Mouse (Mus musculus): ENCODE data around the gene A930018P22Rik. TPM values are rescaled to one million over a fixed set of nuclear protein-coding genes. Genes with fewer than 3 reads are reported as not detected.
"Not testable (repeated sequence)": the region's sequence is repeated elsewhere in the genome, so short reads cannot be mapped to it uniquely, and the experiment has no call there.

Gene A930018P22Rik
- not detected for total RNA-seq (2021)

DNA sequence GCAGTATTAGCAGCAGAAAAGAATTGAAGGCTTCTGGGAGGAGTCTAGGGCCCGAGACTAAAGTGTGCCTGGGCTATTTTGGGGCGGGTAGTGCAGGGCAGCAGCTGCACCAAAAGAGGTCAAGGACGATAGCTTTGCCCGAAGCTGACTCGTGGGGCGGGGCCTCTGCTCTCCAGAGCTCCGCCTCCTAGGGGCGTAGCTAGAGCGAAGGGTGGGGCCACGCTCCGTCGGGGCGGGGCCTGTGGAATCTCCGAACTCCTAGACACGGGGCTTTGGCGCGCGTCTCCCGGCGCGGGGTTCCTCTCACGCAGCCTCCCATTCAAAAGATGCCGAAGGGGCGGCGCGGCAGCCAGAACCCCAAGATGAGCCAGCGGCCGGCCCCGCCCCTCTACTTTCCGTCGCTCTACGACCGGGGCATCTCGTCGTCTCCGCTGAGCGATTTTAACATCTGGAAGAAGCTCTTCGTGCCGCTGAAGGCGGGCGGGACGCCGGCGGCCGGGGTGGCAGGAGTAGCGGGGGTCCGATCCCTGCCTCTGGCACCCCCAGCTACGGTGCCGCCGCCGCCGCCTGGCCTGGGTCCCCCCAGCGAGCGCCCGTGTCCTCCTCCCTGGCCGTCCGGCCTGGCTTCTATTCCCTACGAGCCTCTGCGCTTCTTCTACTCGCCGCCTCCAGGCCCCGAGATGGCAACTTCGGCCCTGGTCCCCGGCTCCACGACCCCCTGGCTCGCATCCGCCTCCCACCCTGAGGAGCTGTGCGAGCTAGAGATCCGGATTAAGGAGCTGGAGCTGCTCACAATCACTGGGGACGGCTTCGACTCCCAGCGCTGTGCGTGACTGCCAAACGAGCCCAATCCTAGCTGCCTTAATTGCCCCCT, at the start of gene A930018P22Rik:
Gene A930018P22Rik (plus strand): TSS at position 265 of the 874 bp plus-strand sequence.
- intact Hi-C loops (cut with DNase I), result no loop called here
- DNase-seq, result peak; percentile 89

DNA sequence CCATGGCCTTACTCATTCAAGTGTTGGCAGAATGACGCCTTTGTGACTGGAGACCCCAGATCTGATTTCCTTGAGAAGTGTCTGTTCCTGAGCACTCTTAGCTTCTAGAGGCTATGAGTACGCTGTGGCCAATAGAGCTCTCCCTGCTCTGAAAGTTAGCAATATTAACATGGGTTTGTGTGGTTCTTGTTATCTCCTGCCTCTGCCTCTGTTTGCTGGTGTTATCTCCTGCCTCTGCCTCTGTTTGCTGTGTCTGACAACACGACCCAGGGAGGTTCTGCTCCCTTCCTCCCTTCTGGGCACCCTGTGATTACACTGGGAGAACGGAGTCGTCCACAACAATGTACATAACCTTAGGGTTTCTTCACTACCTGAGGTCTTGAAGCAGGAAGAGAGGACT, 44.3 kb upstream of the A930018P22Rik start:
- DNase-seq; intact Hi-C loops (cut with DNase I): not testable (repeated sequence)

DNA sequence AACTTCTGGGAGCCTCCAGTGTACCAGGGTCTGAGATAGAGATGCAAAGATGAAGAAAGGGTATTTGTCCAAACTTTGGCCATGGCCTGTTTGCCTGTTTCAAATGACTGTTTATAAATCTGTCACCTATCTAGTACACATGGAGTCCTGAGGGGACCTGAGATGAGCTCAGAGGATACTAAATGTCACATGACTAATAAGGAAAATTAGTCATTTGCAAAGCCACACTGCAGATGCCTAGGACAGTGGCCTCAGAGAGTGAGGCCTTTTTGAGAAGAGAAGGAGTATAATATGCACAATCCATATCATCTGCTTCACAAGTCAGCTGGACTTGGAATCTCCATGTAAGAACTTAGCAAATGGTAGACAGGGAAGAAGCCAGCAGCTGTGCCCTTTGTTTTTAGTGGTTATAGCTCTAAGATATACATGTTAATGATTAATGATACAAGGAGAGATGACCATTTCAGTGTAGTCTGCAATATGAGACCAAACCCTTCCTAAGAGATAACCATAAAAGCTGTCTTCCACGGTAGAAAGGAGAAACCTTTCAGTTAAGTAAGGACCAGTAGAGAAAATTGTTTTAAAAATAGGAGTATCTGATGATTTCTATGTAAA, 41.0 kb upstream of the A930018P22Rik start:
- DNase-seq, result not testable (repeated sequence)
- intact Hi-C loops (cut with DNase I), result loop anchor here (2.0 kb wide), 1 partner anchor 37 kb away; no protein-coding TSS in a partner anchor

DNA sequence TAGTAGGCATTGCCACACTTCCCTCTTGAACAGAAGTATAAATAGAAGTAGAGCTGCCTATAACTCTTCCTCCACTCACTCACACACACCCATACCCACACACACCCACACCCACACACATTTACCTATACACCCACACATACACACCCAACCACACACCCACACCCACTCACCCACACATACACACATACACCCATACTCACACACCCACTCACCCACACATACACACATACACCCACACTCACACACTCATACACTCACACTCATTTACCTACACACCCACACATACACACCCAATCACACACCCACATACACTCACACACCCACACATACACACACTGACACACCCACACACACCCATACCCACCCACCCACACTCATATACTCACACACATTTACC, 40.1 kb upstream of the A930018P22Rik start:
- no peak for DNase-seq
- intact Hi-C loops (cut with DNase I), result loop anchor here (2.0 kb wide), 1 partner anchor 36 kb away; no protein-coding TSS in a partner anchor

DNA sequence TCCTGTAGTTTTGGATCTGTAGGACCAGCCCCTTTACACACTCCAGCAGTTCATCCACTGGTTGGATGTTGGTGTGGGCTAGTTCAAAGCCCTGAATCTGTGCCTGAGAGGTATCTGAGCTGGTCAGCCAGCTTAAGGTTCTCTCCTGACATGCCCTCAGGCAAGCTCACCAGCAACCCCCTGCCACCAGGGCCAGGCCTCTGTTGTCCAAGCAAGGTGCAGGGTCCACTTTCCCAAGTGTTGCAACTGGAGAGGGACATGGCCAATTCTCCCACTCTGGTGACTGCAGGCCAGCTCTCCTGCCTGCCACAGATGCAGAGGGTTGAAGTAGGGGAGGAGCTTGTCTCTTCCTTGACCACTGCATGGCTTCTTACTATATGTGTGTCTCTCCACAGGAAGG, 38.5 kb upstream of the A930018P22Rik start:
- DNase-seq; intact Hi-C loops (cut with DNase I): not testable (repeated sequence)

DNA sequence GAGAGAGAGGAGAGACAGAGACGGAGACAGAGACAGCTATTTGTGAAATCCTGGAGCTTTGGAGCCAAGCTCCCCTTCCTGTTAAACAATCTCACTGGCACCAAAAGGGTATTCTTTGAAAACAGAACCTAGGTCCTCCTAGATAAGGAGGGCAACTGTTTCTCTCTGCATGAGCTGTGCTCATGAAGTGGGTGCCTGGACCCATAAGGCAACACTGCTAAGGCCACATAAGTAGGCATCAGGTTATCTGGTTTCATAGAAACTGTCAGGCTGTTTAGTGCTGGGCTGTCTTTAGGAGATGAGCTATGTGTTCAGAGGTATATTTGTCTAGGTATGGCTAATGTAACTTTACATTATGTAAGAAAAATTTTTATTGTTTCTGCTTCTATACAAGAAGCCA, 35.0 kb upstream of the A930018P22Rik start:
- DNase-seq; intact Hi-C loops (cut with DNase I): not testable (repeated sequence)

DNA sequence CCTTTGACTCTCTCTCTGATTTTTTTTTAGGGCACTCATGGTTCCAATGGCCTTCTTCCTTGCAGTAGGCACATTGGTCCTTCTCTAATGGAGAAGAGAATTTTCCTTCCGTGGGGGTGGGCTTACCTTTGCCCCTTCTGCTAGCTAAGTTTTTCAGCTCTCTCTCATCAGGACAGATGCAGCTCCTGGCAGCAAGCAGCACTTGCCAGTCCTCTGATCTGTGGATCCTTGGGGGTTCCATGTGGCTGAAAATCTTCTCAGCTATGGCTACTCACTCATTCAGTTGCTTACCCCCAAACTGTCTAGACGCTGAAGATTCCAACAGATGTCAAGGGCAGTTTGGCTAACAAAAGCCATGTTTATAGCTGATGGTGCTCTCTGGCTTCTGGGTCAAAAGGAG, 29.3 kb upstream of the A930018P22Rik start:
- intact Hi-C loops (cut with DNase I), result no loop called here
- DNase-seq, result no peak

DNA sequence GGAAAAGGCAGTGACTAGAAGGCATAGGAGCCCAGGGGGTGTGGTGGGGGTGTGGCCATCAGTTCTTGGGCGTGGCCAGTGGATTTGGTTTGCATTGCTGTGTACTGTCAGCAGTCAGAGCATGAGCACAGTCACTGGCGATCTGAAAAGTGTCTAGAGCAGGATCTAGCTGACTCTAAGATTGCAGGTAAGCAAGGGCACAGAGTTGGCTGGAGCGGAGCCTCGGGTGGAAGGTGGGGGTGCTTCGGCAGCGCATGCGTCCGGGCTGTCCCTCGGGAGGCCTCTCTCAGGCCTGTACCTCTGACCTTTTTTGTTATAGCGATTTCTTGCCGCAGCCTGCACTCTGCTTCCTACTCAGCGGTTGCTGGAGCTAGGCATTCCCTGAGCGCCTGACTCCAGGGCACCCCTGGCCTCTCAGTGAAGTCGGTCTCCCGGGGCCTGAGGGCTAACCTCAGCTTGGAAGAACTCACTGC, 26.8 kb upstream of the A930018P22Rik start, which contains the start of gene Cd59a:
Gene Cd59a (plus strand): TSS at position 61 of the 473 bp plus-strand sequence.
- intact Hi-C loops (cut with DNase I), result loop anchor here (2.0 kb wide), 1 partner anchor 27 kb away; the partner anchor contains the start of genes Cd59b and Gm10799
- DNase-seq, result peak; percentile 53

DNA sequence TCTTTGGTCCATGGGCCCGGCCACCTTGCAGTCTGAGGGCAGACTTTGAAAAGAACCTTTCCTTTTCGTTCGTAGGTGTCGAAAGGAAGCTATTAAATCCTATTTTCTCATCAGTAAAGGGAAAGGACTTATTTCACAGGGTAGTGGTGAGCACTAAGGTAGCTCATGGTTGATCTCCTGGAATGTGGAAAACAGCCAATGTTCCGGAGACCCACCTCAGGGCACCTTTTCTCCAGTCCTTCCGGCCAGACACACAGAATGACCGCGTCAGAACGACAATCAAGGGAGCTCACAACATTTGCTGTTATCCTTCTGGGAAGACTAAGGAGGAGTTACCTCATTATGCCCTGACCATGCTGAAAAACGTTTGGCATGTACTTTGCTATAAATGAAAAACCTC, 26.3 kb upstream of the A930018P22Rik start:
- DNase-seq, result no peak
- intact Hi-C loops (cut with DNase I), result no loop called here

DNA sequence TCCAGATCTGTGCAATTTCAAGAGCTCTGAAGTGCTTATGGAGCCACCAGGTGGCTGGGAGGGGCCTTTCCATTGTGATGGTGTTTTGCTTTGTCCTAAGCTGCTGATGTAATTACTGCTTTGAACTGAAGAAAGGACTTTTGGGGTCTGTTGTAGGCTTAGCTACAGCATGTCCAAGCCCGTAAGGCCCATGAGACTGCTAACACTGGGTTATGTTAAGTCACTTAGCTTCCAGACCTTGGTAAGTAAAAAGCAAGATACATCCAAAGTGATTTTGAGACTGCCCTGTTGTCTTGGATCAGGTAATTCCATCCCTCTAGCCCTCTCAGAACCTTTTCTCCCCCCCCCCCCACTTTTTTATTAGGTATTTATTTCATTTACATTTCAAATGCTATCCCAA, 25.8 kb upstream of the A930018P22Rik start:
- intact Hi-C loops (cut with DNase I); DNase-seq: not testable (repeated sequence)

DNA sequence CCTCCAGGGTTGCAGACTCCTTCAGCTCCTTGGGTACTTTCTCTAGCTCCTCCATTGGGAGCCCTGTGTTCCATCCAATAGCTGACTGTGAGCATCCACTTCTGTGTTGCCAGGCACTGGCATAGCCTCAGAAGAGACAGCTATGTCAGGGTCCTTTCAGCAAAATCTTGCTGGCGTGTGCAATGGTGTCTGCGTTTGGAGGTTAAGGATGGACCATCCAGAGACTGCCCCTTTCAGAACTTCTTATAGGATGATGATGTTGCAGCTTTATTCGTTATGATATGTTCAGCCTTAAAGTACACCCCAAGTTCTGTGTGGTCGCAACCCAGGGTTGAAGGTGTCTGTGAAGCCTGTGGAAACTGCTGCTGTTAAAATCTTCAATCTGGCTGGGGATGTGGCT, 25.2 kb upstream of the A930018P22Rik start:
- intact Hi-C loops (cut with DNase I); DNase-seq: not testable (repeated sequence)

DNA sequence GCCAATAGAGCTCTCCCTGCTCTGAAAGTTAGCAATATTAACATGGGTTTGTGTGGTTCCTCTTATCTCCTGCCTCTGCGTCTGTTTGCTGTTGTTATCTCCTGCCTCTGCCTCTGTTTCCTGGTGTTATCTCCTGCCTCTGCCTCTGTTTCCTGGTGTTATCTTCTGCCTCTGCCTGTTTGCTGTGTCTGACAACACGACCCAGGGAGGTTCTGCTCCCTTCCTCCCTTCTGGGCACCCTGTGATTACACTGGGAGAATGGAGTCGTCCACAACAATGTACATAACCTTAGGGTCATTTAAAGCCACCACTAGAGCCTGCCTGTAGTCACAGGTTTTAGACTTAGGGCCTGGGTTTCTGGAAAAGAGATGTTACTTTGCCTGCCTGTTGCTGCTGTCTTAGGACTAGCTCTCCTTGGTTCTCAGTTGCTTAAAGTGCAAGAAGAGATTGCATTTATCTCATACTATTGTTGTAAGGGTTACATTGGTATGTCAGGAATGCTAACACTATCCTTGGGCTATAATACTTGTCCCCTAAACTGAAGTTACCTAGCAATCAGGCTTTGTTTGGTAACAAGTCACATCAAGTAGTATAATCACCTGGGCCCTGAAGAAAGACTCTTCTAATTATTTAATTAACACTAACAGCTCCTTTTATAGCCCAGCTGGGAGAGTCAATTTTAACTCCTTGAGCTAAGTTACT, 23.9 kb upstream of the A930018P22Rik start:
- DNase-seq, result no peak

DNA sequence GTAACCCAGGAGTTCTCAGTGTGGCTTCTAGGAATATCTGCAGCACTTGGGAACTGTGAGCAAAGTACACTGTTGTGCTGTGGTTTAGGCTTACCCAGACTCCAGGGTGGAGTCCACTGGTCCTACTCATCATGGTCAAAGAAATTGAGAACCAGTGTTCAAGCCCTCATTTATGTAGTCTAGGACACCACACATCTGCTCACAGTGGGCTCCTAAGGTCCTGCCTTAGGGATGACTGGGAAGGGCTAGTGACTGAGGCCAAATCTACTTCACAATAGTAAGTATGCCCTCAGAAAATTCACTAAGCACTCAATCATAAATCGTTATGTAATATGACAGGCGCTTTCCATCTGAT, 23.4 kb upstream of the A930018P22Rik start:
- DNase-seq, result no peak
- intact Hi-C loops (cut with DNase I), result no loop called here

More for the DNA sequence above, 23.9 kb upstream of the A930018P22Rik start:
- intact Hi-C loops (cut with DNase I), result no loop called here

DNA sequence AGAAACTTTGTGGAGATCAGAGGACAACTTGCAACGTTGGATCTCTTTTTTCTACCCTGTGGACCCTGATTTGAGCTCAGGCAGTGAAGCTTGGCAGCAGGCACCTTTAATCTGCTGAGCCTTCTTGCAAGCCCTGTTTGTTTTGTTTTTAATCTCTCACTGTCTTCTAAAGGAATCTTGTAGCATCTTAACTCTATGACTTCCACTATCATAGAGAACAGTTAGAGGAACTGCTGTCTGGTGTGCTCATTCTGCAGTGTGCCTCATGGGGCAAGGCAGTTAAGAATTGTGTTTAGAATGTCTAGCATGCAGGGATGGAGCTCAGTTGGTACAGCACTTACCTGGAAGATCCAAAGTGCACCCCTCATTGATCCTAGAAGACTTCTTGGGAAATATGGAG, 22.6 kb upstream of the A930018P22Rik start:
- intact Hi-C loops (cut with DNase I), result no loop called here
- DNase-seq, result no peak

DNA sequence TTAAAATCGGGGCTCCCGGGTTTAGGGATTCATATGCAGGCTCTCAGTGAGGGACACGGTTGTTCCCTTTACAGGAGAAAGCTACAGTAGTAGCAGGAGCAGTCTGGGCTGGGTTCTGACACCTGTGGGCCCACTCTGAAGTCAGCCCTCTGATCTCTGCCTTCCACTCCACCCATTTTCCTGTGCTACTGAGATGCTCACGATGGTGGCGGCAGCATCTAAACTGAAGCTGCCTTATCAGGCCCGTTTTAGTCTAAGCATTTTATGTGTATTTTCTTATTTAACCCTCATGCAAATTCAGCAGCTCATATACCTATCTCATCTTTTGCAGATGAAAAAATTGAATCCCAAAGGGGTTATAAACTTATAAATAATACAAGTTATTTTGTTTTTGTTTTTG, 17.8 kb upstream of the A930018P22Rik start:
- DNase-seq, result no peak
- intact Hi-C loops (cut with DNase I), result no loop called here

DNA sequence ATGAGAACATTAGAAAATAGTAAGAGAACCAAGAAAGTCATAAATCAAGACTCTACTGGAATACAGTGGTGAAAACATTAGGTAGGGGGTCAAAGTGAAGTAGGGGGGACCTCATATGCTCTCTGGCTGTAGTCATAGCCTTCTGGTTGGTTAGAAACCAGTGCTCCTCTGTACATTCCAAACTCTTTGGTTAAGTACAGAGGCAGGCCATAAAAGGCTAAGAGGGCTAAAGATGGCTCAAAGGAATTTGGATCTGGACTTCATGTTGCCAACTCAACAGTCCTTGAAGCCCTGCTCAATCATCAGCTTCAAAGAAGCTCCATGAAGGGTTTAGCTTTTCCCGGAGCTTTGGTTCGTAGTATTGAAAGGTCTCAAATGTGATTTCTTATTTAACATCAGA, 13.5 kb upstream of the A930018P22Rik start:
- DNase-seq; intact Hi-C loops (cut with DNase I): not testable (repeated sequence)

DNA sequence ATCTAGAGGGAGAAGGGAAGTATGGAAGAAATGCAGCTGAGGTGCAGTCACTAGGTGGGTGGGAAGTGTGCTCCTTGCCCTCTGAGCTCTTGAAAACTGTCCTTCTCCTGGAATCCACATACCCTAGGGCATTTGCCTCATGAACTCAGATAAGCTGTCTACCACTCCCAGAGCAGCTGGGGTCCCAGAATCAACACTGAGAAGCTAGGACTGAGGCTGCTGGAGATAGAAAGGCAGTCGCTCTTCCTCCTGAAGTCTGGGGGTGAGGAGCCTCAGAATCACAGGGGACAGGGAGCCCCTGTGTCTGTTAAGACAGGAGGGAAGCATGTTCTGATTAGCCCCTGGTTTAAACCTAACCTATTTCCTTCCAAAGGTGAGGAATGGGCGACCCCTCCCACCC, 13.0 kb upstream of the A930018P22Rik start:
- intact Hi-C loops (cut with DNase I), result no loop called here
- no peak for DNase-seq

DNA sequence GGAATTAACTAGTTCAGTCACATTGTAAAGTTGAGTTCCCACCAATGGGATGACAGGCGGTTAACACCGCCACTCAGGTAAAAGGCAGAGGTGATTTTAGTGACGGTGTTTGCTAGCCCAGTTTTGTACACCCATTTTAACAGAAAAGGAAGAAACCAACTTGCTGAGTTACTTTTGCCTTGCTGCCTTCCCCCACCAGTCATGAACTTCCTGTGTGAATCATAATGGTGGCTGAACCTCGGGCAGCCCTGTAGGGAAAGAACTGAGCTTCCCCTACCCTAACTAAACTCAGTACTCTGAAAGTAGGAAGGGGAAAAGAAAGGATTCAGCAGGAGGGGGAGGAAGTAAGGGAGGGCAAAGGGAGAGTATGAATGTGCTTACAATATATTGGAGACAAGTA, 12.5 kb upstream of the A930018P22Rik start:
- no peak for DNase-seq
- intact Hi-C loops (cut with DNase I), result no loop called here

DNA sequence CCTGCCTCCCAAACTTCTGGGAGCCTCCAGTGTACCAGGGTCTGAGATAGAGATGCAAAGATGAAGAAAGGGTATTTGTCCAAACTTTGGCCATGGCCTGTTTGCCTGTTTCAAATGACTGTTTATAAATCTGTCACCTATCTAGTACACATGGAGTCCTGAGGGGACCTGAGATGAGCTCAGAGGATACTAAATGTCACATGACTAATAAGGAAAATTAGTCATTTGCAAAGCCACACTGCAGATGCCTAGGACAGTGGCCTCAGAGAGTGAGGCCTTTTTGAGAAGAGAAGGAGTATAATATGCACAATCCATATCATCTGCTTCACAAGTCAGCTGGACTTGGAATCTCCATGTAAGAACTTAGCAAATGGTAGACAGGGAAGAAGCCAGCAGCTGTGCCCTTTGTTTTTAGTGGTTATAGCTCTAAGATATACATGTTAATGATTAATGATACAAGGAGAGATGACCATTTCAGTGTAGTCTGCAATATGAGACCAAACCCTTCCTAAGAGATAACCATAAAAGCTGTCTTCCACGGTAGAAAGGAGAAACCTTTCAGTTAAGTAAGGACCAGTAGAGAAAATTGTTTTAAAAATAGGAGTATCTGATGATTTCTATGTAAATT, 11.3 kb upstream of the A930018P22Rik start:
- DNase-seq; intact Hi-C loops (cut with DNase I): not testable (repeated sequence)

DNA sequence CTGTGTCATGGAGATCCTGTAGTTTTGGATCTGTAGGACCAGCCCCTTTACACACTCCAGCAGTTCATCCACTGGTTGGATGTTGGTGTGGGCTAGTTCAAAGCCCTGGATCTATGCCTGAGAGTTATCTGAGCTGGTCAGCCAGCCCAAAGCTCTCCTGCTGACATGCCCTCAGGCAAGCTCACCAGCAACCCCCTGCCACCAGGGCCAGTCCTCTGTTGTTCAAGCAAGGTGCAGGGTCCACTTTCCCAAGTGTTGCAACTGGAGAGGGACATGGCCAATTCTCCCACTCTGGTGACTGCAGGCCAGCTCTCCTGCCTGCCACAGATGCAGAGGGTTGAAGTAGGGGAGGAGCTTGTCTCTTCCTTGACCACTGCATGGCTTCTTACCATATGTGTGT, 9.0 kb upstream of the A930018P22Rik start:
- DNase-seq; intact Hi-C loops (cut with DNase I): not testable (repeated sequence)

DNA sequence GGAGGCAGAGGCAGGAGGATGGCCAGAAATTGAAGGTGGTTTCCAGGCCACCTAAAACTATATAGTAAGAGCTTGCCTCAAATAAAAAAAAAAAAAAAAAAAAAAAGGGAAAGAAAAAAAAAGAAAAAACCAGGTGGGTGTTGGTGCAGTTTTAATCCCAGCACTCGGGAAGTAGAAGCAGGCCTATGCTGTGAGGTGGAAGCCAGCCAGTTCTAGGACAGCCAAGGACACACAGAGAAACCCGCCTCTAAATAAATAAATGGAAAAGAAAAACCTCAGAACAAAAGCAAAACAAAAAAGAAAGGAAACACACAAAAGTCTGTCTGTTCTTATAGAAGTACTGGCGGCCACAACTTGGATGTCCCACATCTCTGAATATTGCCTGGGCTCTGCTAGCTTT, 7.7 kb upstream of the A930018P22Rik start:
- intact Hi-C loops (cut with DNase I), result no loop called here
- DNase-seq, result no peak

All from left cerebral cortex, postnatal 4 days (tissue).